Mouse (Mus musculus) MEL (cell line): ENCODE data around the gene Sox5. TPM values are rescaled to one million over a fixed set of nuclear protein-coding genes. Genes with fewer than 3 reads are reported as not detected.

ENCODE experiments used
- DNase-seq: peaks from one replicate; pipeline ENCODE4 v3.0.0; 2011; ENCODE audit warnings: low read depth, low spot score
- H3K27ac ChIP-seq: 2 replicates; pipeline ENCODE4 v1.5.1; 2012; ENCODE audit warnings: low read depth, mild to moderate bottlenecking, control low read depth, low read length, moderate library complexity; ENCODE audit not compliant: control insufficient read depth
- H3K27me3 ChIP-seq, 2 experiments: fragments of 150-350 bp in 1 of 2; sonication (generic) in 1 of 2; 2 replicates each; pipeline ENCODE4 v1.6.1; 2012; ENCODE audit warnings: low read length in 2 of 2, mild to moderate bottlenecking in 2 of 2, improper control_type of control experiment in 1 of 2, moderate library complexity in 1 of 2; ENCODE audit not compliant: insufficient read depth in 2 of 2, control insufficient read depth in 1 of 2
- H3K36me3 ChIP-seq, 2 experiments: 2 replicates each; pipeline ENCODE4 v1.6.1; 2012 to 2014; ENCODE audit warnings: low read length in 2 of 2, improper control_type of control experiment in 1 of 2, inconsistent platforms in 1 of 2, mild to moderate bottlenecking in 1 of 2; ENCODE audit not compliant: insufficient read depth in 2 of 2, control insufficient read depth in 1 of 2
- H3K4me1 ChIP-seq, 2 experiments: fragments of 150-350 bp in 1 of 2; sonication (generic) in 1 of 2; 2 replicates each; pipeline ENCODE4 v1.6.1; 2012; ENCODE audit warnings: low read length in 2 of 2, improper control_type of control experiment in 1 of 2, mild to moderate bottlenecking in 1 of 2; ENCODE audit not compliant: insufficient read depth in 2 of 2, control insufficient read depth in 1 of 2
- H3K4me3 ChIP-seq, 2 experiments: fragments of 150-350 bp in 1 of 2; sonication (generic) in 1 of 2; 2 replicates each; pipeline ENCODE4 v1.5.1; 2012; ENCODE audit warnings: low read depth in 2 of 2, low read length in 2 of 2, mild to moderate bottlenecking in 2 of 2, moderate library complexity in 2 of 2, control low read depth in 1 of 2, improper control_type of control experiment in 1 of 2; ENCODE audit not compliant: control insufficient read depth in 1 of 2, insufficient read depth in 1 of 2
- H3K79me2 ChIP-seq: 2 replicates; pipeline ENCODE4 v1.6.1; 2012; ENCODE audit warnings: mild to moderate bottlenecking, low read length, moderate library complexity; ENCODE audit not compliant: control insufficient read depth, poor library complexity, insufficient read depth
- H3K9ac ChIP-seq: 2 replicates; pipeline ENCODE4 v1.6.1; 2012; ENCODE audit warnings: low read depth, mild to moderate bottlenecking, control low read depth, low read length, moderate library complexity; ENCODE audit not compliant: control insufficient read depth, poor library complexity, severe bottlenecking
- H3K9me3 ChIP-seq: fragments of 150-350 bp; sonication (generic); replicated peaks from 2 replicates; pipeline ENCODE4 v1.6.1; 2012; ENCODE audit warnings: mild to moderate bottlenecking, low read length, improper control_type of control experiment, moderate library complexity; ENCODE audit not compliant: insufficient read depth
- BHLHE40 ChIP-seq: IDR thresholded peaks from 2 replicates; pipeline ENCODE4 v1.6.1; 2012; ENCODE audit warnings: low read depth, mild to moderate bottlenecking, inconsistent platforms, low read length, improper control_type of control experiment, borderline replicate concordance
- CHD2 ChIP-seq: IDR thresholded peaks from 2 replicates; pipeline ENCODE4 v1.6.1; 2011; ENCODE audit warnings: low read length, improper control_type of control experiment
- CTCF ChIP-seq, 3 experiments: IDR thresholded peaks in 2 of 3; conservative IDR thresholded peaks in 1 of 3; 2 replicates each; pipeline ENCODE4 v1.5.1; 2011 to 2012; ENCODE audit warnings: low read length in 3 of 3, low read depth in 2 of 3, mild to moderate bottlenecking in 2 of 3, improper control_type of control experiment in 1 of 3, inconsistent platforms in 1 of 3, mixed read lengths in 1 of 3, moderate library complexity in 1 of 3; ENCODE audit not compliant: control insufficient read depth in 1 of 3, insufficient read depth in 1 of 3, poor library complexity in 1 of 3, severe bottlenecking in 1 of 3
- EP300 ChIP-seq, 2 experiments: IDR thresholded peaks; 2 replicates each; pipeline ENCODE4 v1.6.1; 2011; ENCODE audit warnings: improper control_type of control experiment in 2 of 2, low read length in 2 of 2, low read depth in 1 of 2, mild to moderate bottlenecking in 1 of 2
- ETS1 ChIP-seq: IDR thresholded peaks from 2 replicates; pipeline ENCODE4 v1.6.1; 2012; ENCODE audit warnings: low read depth, mild to moderate bottlenecking, inconsistent platforms, low read length, improper control_type of control experiment, moderate library complexity
- GABPA ChIP-seq: IDR thresholded peaks from 2 replicates; pipeline ENCODE4 v1.6.1; 2012; ENCODE audit warnings: low read depth, mild to moderate bottlenecking, inconsistent platforms, low read length, improper control_type of control experiment, moderate library complexity
- GATA1 ChIP-seq: IDR thresholded peaks from 2 replicates; pipeline ENCODE4 v1.6.1; 2011; ENCODE audit warnings: low read depth, low read length, improper control_type of control experiment
- HCFC1 ChIP-seq: IDR thresholded peaks from 2 replicates; pipeline ENCODE4 v1.6.1; 2012; ENCODE audit warnings: low read depth, mild to moderate bottlenecking, inconsistent platforms, low read length, improper control_type of control experiment, moderate library complexity
- JUND ChIP-seq: IDR thresholded peaks from 2 replicates; pipeline ENCODE4 v1.6.1; 2011; ENCODE audit warnings: low read depth, mild to moderate bottlenecking, improper control_type of control experiment, low read length
- MAFK ChIP-seq: IDR thresholded peaks from 2 replicates; pipeline ENCODE4 v1.6.1; 2011; ENCODE audit warnings: low read depth, mild to moderate bottlenecking, low read length, improper control_type of control experiment, borderline replicate concordance
- MAX ChIP-seq: IDR thresholded peaks from 2 replicates; pipeline ENCODE4 v1.6.1; 2011; ENCODE audit warnings: low read length, improper control_type of control experiment
- MEF2A ChIP-seq: IDR thresholded peaks from 2 replicates; pipeline ENCODE4 v1.6.1; 2014; ENCODE audit warnings: low read depth, mild to moderate bottlenecking, inconsistent platforms, low read length, improper control_type of control experiment; ENCODE audit not compliant: poor library complexity, insufficient replicate concordance, severe bottlenecking; ENCODE audit errors: extremely low read depth
- MYB ChIP-seq: IDR thresholded peaks from 2 replicates; pipeline ENCODE4 v1.6.1; 2011; ENCODE audit warnings: mild to moderate bottlenecking, low read depth, low read length, improper control_type of control experiment
- MYC ChIP-seq: IDR thresholded peaks from 2 replicates; pipeline ENCODE4 v1.6.1; 2011; ENCODE audit warnings: low read depth, mild to moderate bottlenecking, low read length, improper control_type of control experiment, moderate library complexity
- NELFE ChIP-seq: IDR thresholded peaks from 2 replicates; pipeline ENCODE4 v1.6.1; 2011; ENCODE audit warnings: low read depth, low read length, improper control_type of control experiment
- NRF1 ChIP-seq: IDR thresholded peaks from 2 replicates; pipeline ENCODE4 v1.6.1; 2014; ENCODE audit warnings: low read depth, mild to moderate bottlenecking, inconsistent platforms, low read length, improper control_type of control experiment, moderate library complexity; ENCODE audit not compliant: poor library complexity, insufficient read depth, severe bottlenecking
- POLR2A ChIP-seq, 2 experiments: IDR thresholded peaks; 2 replicates each; pipeline ENCODE4 v1.6.1; 2011 to 2012; ENCODE audit warnings: low read length in 2 of 2, mild to moderate bottlenecking in 2 of 2, control low read depth in 1 of 2, improper control_type of control experiment in 1 of 2, low read depth in 1 of 2, moderate library complexity in 1 of 2; ENCODE audit not compliant: control insufficient read depth in 1 of 2, insufficient read depth in 1 of 2, poor library complexity in 1 of 2
- POLR2AphosphoS2 ChIP-seq: IDR thresholded peaks from 2 replicates; pipeline ENCODE4 v1.6.1; 2011; ENCODE audit warnings: low read length, improper control_type of control experiment
- POLR2AphosphoS5 ChIP-seq: IDR thresholded peaks from 2 replicates; pipeline ENCODE4 v1.6.1; 2012; ENCODE audit warnings: low read depth, borderline replicate concordance, mild to moderate bottlenecking, inconsistent platforms, low read length, moderate library complexity, mixed read lengths
- RCOR1 ChIP-seq: IDR thresholded peaks from 2 replicates; pipeline ENCODE4 v1.6.1; 2012; ENCODE audit warnings: low read depth, mild to moderate bottlenecking, inconsistent platforms, low read length, improper control_type of control experiment
- SMC3 ChIP-seq: IDR thresholded peaks from 2 replicates; pipeline ENCODE4 v1.6.1; 2011; ENCODE audit warnings: low read depth, low read length, improper control_type of control experiment
- TAL1 ChIP-seq: IDR thresholded peaks from 2 replicates; pipeline ENCODE4 v1.6.1; 2012; ENCODE audit warnings: mild to moderate bottlenecking, inconsistent platforms, low read length, moderate library complexity, mixed read lengths
- TBP ChIP-seq: IDR thresholded peaks from 2 replicates; pipeline ENCODE4 v1.8.0; 2011; ENCODE audit warnings: low read depth, low read length, improper control_type of control experiment
- TCF12 ChIP-seq: IDR thresholded peaks from 2 replicates; pipeline ENCODE4 v1.6.1; 2014; ENCODE audit warnings: low read depth, mild to moderate bottlenecking, inconsistent platforms, low read length, improper control_type of control experiment, moderate library complexity
- UBTF ChIP-seq: IDR thresholded peaks from 2 replicates; pipeline ENCODE4 v1.6.1; 2012; ENCODE audit warnings: low read depth, mild to moderate bottlenecking, inconsistent platforms, low read length, improper control_type of control experiment, moderate library complexity, borderline replicate concordance; ENCODE audit not compliant: insufficient read depth
- USF1 ChIP-seq: IDR thresholded peaks from 2 replicates; pipeline ENCODE4 v1.6.1; 2014; ENCODE audit warnings: low read depth, mild to moderate bottlenecking, inconsistent platforms, low read length, improper control_type of control experiment, moderate library complexity
- USF2 ChIP-seq, 2 experiments: IDR thresholded peaks; 2 replicates each; pipeline ENCODE4 v1.6.1; 2011 to 2012; ENCODE audit warnings: improper control_type of control experiment in 2 of 2, low read length in 2 of 2, borderline replicate concordance in 1 of 2, inconsistent platforms in 1 of 2, low read depth in 1 of 2, mild to moderate bottlenecking in 1 of 2; ENCODE audit not compliant: insufficient read depth in 1 of 2
- ZC3H11A ChIP-seq: IDR thresholded peaks from 2 replicates; pipeline ENCODE4 v1.6.1; 2012; ENCODE audit warnings: low read depth, mild to moderate bottlenecking, inconsistent platforms, low read length, improper control_type of control experiment
- ZKSCAN1 ChIP-seq: IDR thresholded peaks from 2 replicates; pipeline ENCODE4 v1.6.1; 2012; ENCODE audit warnings: low read depth, mild to moderate bottlenecking, inconsistent platforms, low read length, improper control_type of control experiment, moderate library complexity
- ZMIZ1 ChIP-seq: IDR thresholded peaks from 2 replicates; pipeline ENCODE4 v1.6.1; 2012; ENCODE audit warnings: low read depth, mild to moderate bottlenecking, inconsistent platforms, low read length, improper control_type of control experiment, moderate library complexity
- polyA plus RNA-seq, 2 experiments: library from polyadenylated mRNA; stranded (reverse) in 1 of 2; unstranded in 1 of 2; fragments of >175 nt in 1 of 2; fragments of >200 nt in 1 of 2; gene quantifications; 2 replicates each; pipeline versions ENCODE4 v1.2.1 to v1.2.4; 2012; ENCODE audit warnings: low replicate concordance in 2 of 2, low read depth in 1 of 2; ENCODE audit not compliant: insufficient read length in 2 of 2, insufficient read depth in 1 of 2, missing spikeins in 1 of 2
- total RNA-seq: library from RNA; depleted of rRNA; stranded (reverse); fragments of 300-350 nt; gene quantifications from 2 replicates; pipeline ENCODE4 v1.2.3, GENCODE M21; 2012

Gene Sox5
- total and polyA plus RNA-seq, 3 experiments, result 0.19 to 3.0 TPM; not detected in 1

GRCm38 (mm10) chr6:144179111-144179510, 602.7 kb downstream of the Sox5 start:
- no peaks in the 10 kb centered on the region for H3K4me1 ChIP-seq
- no peak overlapping the region for H3K27ac ChIP-seq
- DNase-seq, result no peak
- no peaks in the 10 kb centered on the region for H3K9me3 ChIP-seq
- no peaks in the 10 kb centered on the region for H3K79me2 ChIP-seq
- no peak for TF ChIP-seq MEF2A
- TF ChIP-seq MYB, result no peak
- no peak for TF ChIP-seq MYC
- no peak for TF ChIP-seq ZKSCAN1
- TF ChIP-seq TAL1, result no peak
- TF ChIP-seq SMC3, result no peak
- TF ChIP-seq RCOR1, result no peak
- no peak for TF ChIP-seq ZMIZ1
- TF ChIP-seq UBTF, result no peak
- TF ChIP-seq GATA1, result no peak
- TF ChIP-seq TCF12, result no peak
- no peak for TF ChIP-seq HCFC1
- TF ChIP-seq CTCF (IDR thresholded peaks at IDR 0.05 in 2 of 3, conservative IDR thresholded peaks at IDR 0.05 in 1 of 3; ENCODE audit: control insufficient read depth in 1 of 3, insufficient read depth in 1 of 3, low read depth in 2 of 3, low read length in 3 of 3, poor library complexity in 1 of 3, severe bottlenecking in 1 of 3), result no peak
- TF ChIP-seq POLR2AphosphoS2, result no peak
- TF ChIP-seq BHLHE40, result no peak
- no peak for TF ChIP-seq NELFE
- TF ChIP-seq POLR2AphosphoS5, result no peak
- no peak for TF ChIP-seq ZC3H11A
- TF ChIP-seq MAFK, result no peak
- TF ChIP-seq ETS1, result no peak
- H3K9ac ChIP-seq, result no peak overlapping the region
- H3K27me3 ChIP-seq, result no peaks in the 10 kb centered on the region
- H3K36me3 ChIP-seq, result no peaks in the 10 kb centered on the region
- H3K4me3 ChIP-seq, result no peak overlapping the region

- DNase-seq, result no peak
Measured at GRCm38 (mm10) chr6:144176674-144177073, 605.1 kb downstream of the Sox5 start.

More at GRCm38 (mm10) chr6:144176674-144177073, 605.1 kb downstream of the Sox5 start:
- TF ChIP-seq NRF1, result no peak
- TF ChIP-seq POLR2A (IDR thresholded peaks at IDR 0.05; ENCODE audit: control insufficient read depth in 1 of 2, insufficient read depth in 1 of 2, low read depth in 1 of 2, low read length in 2 of 2, poor library complexity in 1 of 2), result no peak
- no peak for TF ChIP-seq ZC3H11A
- TF ChIP-seq HCFC1, result no peak
- TF ChIP-seq POLR2AphosphoS2, result no peak
- TF ChIP-seq JUND, result no peak
- TF ChIP-seq MAFK, result no peak
- TF ChIP-seq GABPA, result no peak
- no peak for TF ChIP-seq TBP
- no peak for TF ChIP-seq USF2 (IDR thresholded peaks at IDR 0.05; ENCODE audit: borderline replicate concordance in 1 of 2, insufficient read depth in 1 of 2, low read depth in 1 of 2, low read length in 2 of 2)
- TF ChIP-seq USF1, result no peak
- TF ChIP-seq MYC, result no peak
- TF ChIP-seq MAX, result no peak
- TF ChIP-seq GATA1, result no peak
- no peak for TF ChIP-seq NELFE
- no peak for TF ChIP-seq EP300 (IDR thresholded peaks at IDR 0.05; ENCODE audit: low read depth in 1 of 2, low read length in 2 of 2)
- no peak for TF ChIP-seq CHD2
- TF ChIP-seq ETS1, result no peak
- H3K79me2 ChIP-seq, result no peaks in the 10 kb centered on the region
- no peak overlapping the region for H3K27ac ChIP-seq
- H3K9me3 ChIP-seq, result no peaks in the 10 kb centered on the region
- H3K9ac ChIP-seq, result no peak overlapping the region
- H3K27me3 ChIP-seq, result no peaks in the 10 kb centered on the region
- H3K4me3 ChIP-seq, result no peak overlapping the region
- H3K4me1 ChIP-seq, result no peaks in the 10 kb centered on the region
- H3K36me3 ChIP-seq, result no peaks in the 10 kb centered on the region
